Mouse (Mus musculus): ENCODE measurements at regions not wholly inside any gene's neighbourhood (a gene's known extent, or its start where the extent isn't known, plus 50 kb on each side); places are given as distances from the start of the nearest gene placed in this dataset.

- TF ChIP-seq RAD21 (IDR thresholded peaks at IDR 0.05; ENCODE audit: low read depth, low read length) (no peak), POLR2A (IDR thresholded peaks at IDR 0.05; ENCODE audit: control insufficient read depth in 1 of 2, insufficient read depth in 1 of 2, low read depth in 1 of 2, low read length in 2 of 2, poor library complexity in 1 of 2) (no peak), KAT2A (conservative IDR thresholded peaks at IDR 0.05; ENCODE audit: low read depth, low read length) (no peak), BHLHE40 (IDR thresholded peaks at IDR 0.05; ENCODE audit: borderline replicate concordance, low read depth, low read length) (no peak), ZNF384 (IDR thresholded peaks at IDR 0.05; ENCODE audit: low read depth, low read length) (no peak)
Observed at GRCm38 (mm10) chr16:67919175-67919574, 298.5 kb upstream of the Cadm2 start.

Data from MEL (cell line).